In genomic region chr11:98597991-98598390, GRCm38 (mm10) we compare ENCODE assay signal across 15 mouse cellular contexts. TPM values are rescaled to one million over a fixed set of nuclear protein-coding genes. Genes with fewer than 3 reads are reported as not detected.
DNase-seq lines count a peak whose midpoint lies in the region; ATAC-seq and TF ChIP-seq lines count a peak whose summit lies in the region.
"Had no signal": no experiment of that assay in that cellular context is flagged by ENCODE, and none has a peak within 500 bp of the region (broad histone marks: within the 10 kb centered on the region; RNA-seq: fewer than 3 reads in every experiment).

TSS of gene Lrrc3c (plus strand) at chr11:98598291.

- TF ChIP-seq EP300 in ES-Bruce4 (IDR thresholded peaks at IDR 0.05; ENCODE audit: insufficient read depth, low read depth, low read length), result no peak

- peaks cover 45% of the 10 kb centered on the region for H3K4me1 ChIP-seq in heart, embryonic 10.5 days
- no peaks in the 10 kb centered on the region; the same call in 1 of the 2 replicates for H3K4me1 ChIP-seq in intestine, postnatal 0 days (replicated peaks; ENCODE audit: control insufficient read depth, insufficient read depth, low read length)
- H3K4me1 ChIP-seq in intestine, embryonic 16.5 days (ENCODE audit: control insufficient read depth, insufficient read depth, low read length), result peaks cover 6% of the 10 kb centered on the region; the same call in 1 of the 2 replicates
- H3K4me1 ChIP-seq in ES-Bruce4 (ENCODE audit: control insufficient read depth, insufficient read depth, low read length), result no peaks in the 10 kb centered on the region
- H3K4me1 ChIP-seq in forebrain, postnatal 0 days (ENCODE audit: insufficient read depth), result no peaks in the 10 kb centered on the region

- 0 out of 2 replicates have a peak within 1 kb of the TSS, but pooled peaks have one; percentile 9 for H3K4me2 ChIP-seq in intestine, postnatal 0 days (replicated peaks; ENCODE audit: low read depth)
- no peak within 1 kb of the TSS for H3K4me2 ChIP-seq in intestine, embryonic 16.5 days (ENCODE audit: low read depth, low read length)
- peak within 1 kb of the TSS; percentile 26 for H3K4me2 ChIP-seq in forebrain, postnatal 0 days (ENCODE audit: low read depth)
- H3K4me2 ChIP-seq: intestine, embryonic 15.5 days; liver, embryonic 12.5 days had no signal

- no peak for ATAC-seq in intestine, postnatal 0 days
- no peak for ATAC-seq in intestine, embryonic 16.5 days
- no peak for ATAC-seq in forebrain, postnatal 0 days

- H3K36me3 ChIP-seq in heart, embryonic 10.5 days, result no peaks in the 10 kb centered on the region
- no peaks in the 10 kb centered on the region for H3K36me3 ChIP-seq in intestine, postnatal 0 days (ENCODE audit: control insufficient read depth, insufficient read depth)
- no peaks in the 10 kb centered on the region for H3K36me3 ChIP-seq in intestine, embryonic 16.5 days (ENCODE audit: control insufficient read depth, insufficient read depth, low read length)
- H3K36me3 ChIP-seq in ES-Bruce4 (ENCODE audit: control insufficient read depth, insufficient read depth, low read length, poor library complexity, severe bottlenecking), result no peaks in the 10 kb centered on the region
- no peaks in the 10 kb centered on the region for H3K36me3 ChIP-seq in forebrain, postnatal 0 days (ENCODE audit: insufficient read depth)
- H3K36me3 ChIP-seq: intestine, embryonic 15.5 days; liver, embryonic 12.5 days had no signal

- H3K27me3 ChIP-seq in heart, embryonic 10.5 days (ENCODE audit: insufficient read depth, poor library complexity, severe bottlenecking), result peaks cover 32% of the 10 kb centered on the region
- peaks cover 11% of the 10 kb centered on the region; the same call in 1 of the 2 replicates for H3K27me3 ChIP-seq in intestine, postnatal 0 days (replicated peaks; ENCODE audit: control insufficient read depth, insufficient read depth, low read length)
- H3K27me3 ChIP-seq in intestine, embryonic 16.5 days (replicated peaks; ENCODE audit: control insufficient read depth, insufficient read depth, low read length), result peaks cover 10% of the 10 kb centered on the region; the same call in 1 of the 2 replicates
- no peaks in the 10 kb centered on the region for H3K27me3 ChIP-seq in ES-Bruce4 (ENCODE audit: control insufficient read depth, insufficient read depth, low read length, poor library complexity, severe bottlenecking)
- no peaks in the 10 kb centered on the region; the same call in 1 of the 2 replicates for H3K27me3 ChIP-seq in forebrain, postnatal 0 days (ENCODE audit: insufficient read depth, low read length)

- intact Hi-C loops in gastrocnemius, postnatal 14 days (cut with DNase I; ENCODE audit: low total_unique reads), result loop anchor here (5.0 kb wide), 1 partner anchor 46 kb away; the partner anchor contains the start of gene Zpbp2

- peak within 1 kb of the TSS; percentile 32 for H3K27ac ChIP-seq in heart, embryonic 10.5 days
- H3K27ac ChIP-seq in intestine, postnatal 0 days (ENCODE audit: low read depth, low read length), result no peak within 1 kb of the TSS
- no peak within 1 kb of the TSS for H3K27ac ChIP-seq in intestine, embryonic 16.5 days (ENCODE audit: low read length)
- H3K27ac ChIP-seq in ES-Bruce4 (ENCODE audit: insufficient read depth, low read length), result no peak within 1 kb of the TSS
- no peak within 1 kb of the TSS for H3K27ac ChIP-seq in forebrain, postnatal 0 days (ENCODE audit: low read depth, low read length)
- H3K27ac ChIP-seq: gastrocnemius, adult 2 months; intestine, embryonic 15.5 days; liver, embryonic 12.5 days had no signal

- DNase-seq in heart, embryonic 10.5 days (ENCODE audit: low spot score), result no peak
- no peak for DNase-seq in heart, adult 9 months (ENCODE audit: low spot score in 2 of 2)
- DNase-seq in forebrain, postnatal 0 days, result no peak
- no peak for DNase-seq in MN1 (ENCODE audit: low spot score)
- DNase-seq in gastrocnemius, postnatal 14 days, result no peak

- H3K9me3 ChIP-seq in heart, embryonic 10.5 days, result no peaks in the 10 kb centered on the region
- no peaks in the 10 kb centered on the region for H3K9me3 ChIP-seq in intestine, postnatal 0 days (ENCODE audit: control insufficient read depth)
- no peaks in the 10 kb centered on the region for H3K9me3 ChIP-seq in intestine, embryonic 16.5 days (ENCODE audit: control insufficient read depth, low read length)
- H3K9me3 ChIP-seq in ES-Bruce4 (replicated peaks; ENCODE audit: control insufficient read depth, insufficient read depth, low read length, poor library complexity, severe bottlenecking), result no peaks in the 10 kb centered on the region
- H3K9me3 ChIP-seq in forebrain, postnatal 0 days (ENCODE audit: low read length), result no peaks in the 10 kb centered on the region
- H3K9me3 ChIP-seq: intestine, embryonic 15.5 days; liver, embryonic 12.5 days had no signal

- 79% methylated on average over 8 of the region's 8 CpGs for WGBS in heart, embryonic 10.5 days
- whole genome bisulfite sequencing in intestine, postnatal 0 days, result 78% methylated on average over 8 of the region's 8 CpGs
- WGBS in intestine, embryonic 16.5 days, result 73% methylated on average over 8 of the region's 8 CpGs
- 91% methylated on average over 8 of the region's 8 CpGs for WGBS in forebrain, postnatal 0 days

- no peak for TF ChIP-seq CTCF in intestine, postnatal 0 days (IDR thresholded peaks at IDR 0.05; ENCODE audit: low read depth)
- no peak for TF ChIP-seq CTCF in ES-Bruce4 (IDR thresholded peaks at IDR 0.05; ENCODE audit: low read depth, low read length)
- no peak for TF ChIP-seq CTCF in forebrain, postnatal 0 days (IDR thresholded peaks at IDR 0.05; ENCODE audit: low read depth)

- no peak for TF ChIP-seq POLR2A in ES-Bruce4 (IDR thresholded peaks at IDR 0.05; ENCODE audit: insufficient read depth, low read length)

- no peak within 1 kb of the TSS for H3K9ac ChIP-seq in intestine, postnatal 0 days (ENCODE audit: low read depth, low read length)
- H3K9ac ChIP-seq in intestine, embryonic 16.5 days (ENCODE audit: low read depth, low read length), result no peak within 1 kb of the TSS
- no peak within 1 kb of the TSS for H3K9ac ChIP-seq in ES-Bruce4 (ENCODE audit: low read depth, poor library complexity, severe bottlenecking)
- no peak within 1 kb of the TSS for H3K9ac ChIP-seq in forebrain, postnatal 0 days
- H3K9ac ChIP-seq: intestine, embryonic 15.5 days; liver, embryonic 12.5 days had no signal

- H3K4me3 ChIP-seq in heart, embryonic 10.5 days, result peak within 1 kb of the TSS; percentile 30
- H3K4me3 ChIP-seq in intestine, postnatal 0 days (ENCODE audit: low read depth, low read length), result no peak within 1 kb of the TSS
- no peak within 1 kb of the TSS for H3K4me3 ChIP-seq in intestine, embryonic 16.5 days (ENCODE audit: low read length)
- H3K4me3 ChIP-seq in ES-Bruce4 (ENCODE audit: low read depth, low read length), result peak within 1 kb of the TSS; percentile 6; the same call in 1 of the 2 replicates
- H3K4me3 ChIP-seq in forebrain, postnatal 0 days (ENCODE audit: low read depth, low read length), result no peak within 1 kb of the TSS
- H3K4me3 ChIP-seq: gastrocnemius, adult 2 months; intestine, embryonic 15.5 days; liver, embryonic 12.5 days had no signal

RNA-seq across cellular contexts. Expression of gene Lrrc3c, which starts in this region (rescaled TPM):
- polyA plus RNA-seq in heart, embryonic 10.5 days (2016; fragmentation: Nextera tagmentation; extraction: Ambion mirVana), result not detected in 2 replicates
- not detected in 2 replicates for polyA plus RNA-seq in intestine, postnatal 0 days (2015; fragmentation: Nextera tagmentation; extraction: Ambion mirVana)
- polyA plus RNA-seq in intestine, embryonic 16.5 days (2015; fragmentation: Nextera tagmentation; extraction: Ambion mirVana), result not detected in 2 replicates
- not detected in 2 replicates for polyA plus RNA-seq in ES-Bruce4 (2011; ENCODE audit: insufficient read depth, insufficient read length, low read depth, missing spikeins)
- not detected in 2 replicates for total RNA-seq in forebrain, postnatal 0 days (2014; rRNA removed)
- not detected in 2 replicates for polyA plus RNA-seq in forebrain, postnatal 0 days (2015; fragmentation: Nextera tagmentation; extraction: Ambion mirVana)
- not detected for total RNA-seq in gastrocnemius, postnatal 14 days (2021)
- total RNA-seq: adrenal gland, adult 18-20 months; gastrocnemius, adult 2 months; left cerebral cortex, adult 8-10 months; megakaryocyte progenitor cell, adult 5-6 weeks had no signal
- polyA plus RNA-seq: embryonic facial prominence, embryonic 14.5 days; intestine, embryonic 15.5 days; liver, embryonic 12.5 days had no signal

Comparison
In these comparisons a context has a peak if more than half of its experiments do, and no peak if none do; other contexts are left out.
1. H3K4me3 ChIP-seq: peak in heart, embryonic 10.5 days (single experiment) and ES-Bruce4 (single experiment); none in intestine, postnatal 0 days (single experiment), intestine, embryonic 16.5 days (single experiment) and forebrain, postnatal 0 days (single experiment).